Mouse (Mus musculus) ES-E14 (cell line): Measurements from ENCODE around the gene Kif22.

ENCODE experiments used
- CHD2 ChIP-seq: IDR thresholded peaks from 2 replicates; pipeline ENCODE4 v1.6.1; 2014; ENCODE audit warnings: mild to moderate bottlenecking, low read depth, low read length, inconsistent platforms
- HCFC1 ChIP-seq: IDR thresholded peaks from 2 replicates; pipeline ENCODE4 v1.6.1; 2012; ENCODE audit warnings: low read length, inconsistent platforms, borderline replicate concordance; ENCODE audit not compliant: insufficient read depth
- MAFK ChIP-seq: IDR thresholded peaks from 2 replicates; pipeline ENCODE4 v1.6.1; 2014; ENCODE audit warnings: mild to moderate bottlenecking, low read depth, low read length, inconsistent platforms; ENCODE audit not compliant: insufficient read depth
- ZC3H11A ChIP-seq: IDR thresholded peaks from 2 replicates; pipeline ENCODE4 v1.6.1; 2012; ENCODE audit warnings: low read depth, mild to moderate bottlenecking, inconsistent platforms, low read length, borderline replicate concordance
- ZNF384 ChIP-seq: IDR thresholded peaks from 2 replicates; pipeline ENCODE4 v1.6.1; 2012; ENCODE audit warnings: low read depth, low read length, inconsistent platforms

DNA sequence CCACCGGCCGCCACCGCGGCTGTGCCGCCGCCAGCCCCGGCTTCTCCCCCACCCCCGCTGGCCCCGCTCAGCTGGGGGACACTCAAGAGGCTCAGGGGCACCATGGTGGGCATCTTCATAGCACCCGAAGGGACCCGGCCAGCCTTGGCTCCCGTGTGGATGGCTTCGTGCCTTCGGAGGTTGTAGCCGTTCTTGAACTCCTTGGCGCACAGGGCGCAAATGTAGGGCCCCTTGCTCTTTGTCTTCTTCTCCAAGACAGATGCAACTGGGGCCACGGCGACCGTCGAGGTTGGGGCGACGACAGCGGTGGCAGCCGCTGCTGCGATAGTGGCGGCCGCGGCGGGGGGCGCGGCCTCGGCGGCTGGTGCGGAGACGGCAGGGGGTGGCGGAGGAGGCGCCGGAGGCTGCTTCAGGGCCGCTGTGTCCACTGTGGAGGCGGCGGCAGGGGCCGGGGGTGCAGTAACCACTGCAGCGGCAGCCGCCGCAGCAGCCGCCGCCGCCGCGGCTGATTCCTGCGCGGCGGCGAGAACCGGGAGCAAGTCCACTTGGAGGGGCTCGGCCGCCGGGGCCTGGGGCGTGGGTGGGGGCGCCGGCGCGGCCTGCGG, 16.6 kb downstream of the Kif22 start:
- TF ChIP-seq MAFK (no peak), ZC3H11A (no peak), HCFC1 (no peak), CHD2 (no peak), ZNF384 (no peak)
